Mouse (Mus musculus) olfactory bulb, adult 2 months (tissue): ENCODE data around the gene Rap1gap. TPM values are rescaled to one million over a fixed set of nuclear protein-coding genes. Genes with fewer than 3 reads are reported as not detected.

ENCODE experiments used
- H3K27ac ChIP-seq: fragments of 200-500 bp; 2 replicates; pipeline ENCODE4 v1.5.1; 2012; ENCODE audit warnings: low read depth, low read length; ENCODE audit not compliant: insufficient read depth
- H3K4me1 ChIP-seq: fragments of 200-500 bp; 2 replicates; pipeline ENCODE4 v1.6.1; 2012; ENCODE audit warnings: low read length; ENCODE audit not compliant: control insufficient read depth, insufficient read depth
- H3K4me3 ChIP-seq: fragments of 200-500 bp; 2 replicates; pipeline ENCODE4 v1.5.1; 2012; ENCODE audit warnings: mild to moderate bottlenecking, low read depth, low read length, moderate library complexity; ENCODE audit not compliant: insufficient read depth
- CTCF ChIP-seq: fragments of 200-500 bp; IDR thresholded peaks from 2 replicates; pipeline ENCODE4 v1.5.1; 2012; ENCODE audit warnings: low read depth, mild to moderate bottlenecking, low read length, moderate library complexity; ENCODE audit not compliant: insufficient read depth
- POLR2A ChIP-seq: fragments of 200-500 bp; IDR thresholded peaks from 2 replicates; pipeline ENCODE4 v1.6.1; 2012; ENCODE audit warnings: mild to moderate bottlenecking, low read depth, low read length, moderate library complexity; ENCODE audit not compliant: insufficient read depth
- WGBS: fragments of 180-500 bp; shearing (Covaris S2); methylation state at CpG from one replicate; pipeline ENCODE4 v1.1.7; 2018; 5-methylcytosine and 5-hydroxymethylcytosine counted together
- polyA plus RNA-seq: library from polyadenylated mRNA; stranded (reverse); fragments of >200 nt; gene quantifications from 2 replicates; pipeline ENCODE4 v1.2.4, GENCODE M21; 2012; ENCODE audit warnings: low replicate concordance; ENCODE audit not compliant: missing spikeins, insufficient read depth, insufficient read length

Gene Rap1gap
- polyA plus RNA-seq, 1 experiment: not detected

- peaks cover 23% of the 10 kb centered on the region for H3K4me1 ChIP-seq
- H3K4me3 ChIP-seq: no peak overlapping the region
- H3K27ac ChIP-seq: no peak overlapping the region
- TF ChIP-seq POLR2A (no peak), CTCF (no peak)
- WGBS: 82% methylated on average over 4 of the region's 4 CpGs
Measured at GRCm38 (mm10) chr4:137659541-137659940, 5.0 kb upstream of the Rap1gap start.

- TF ChIP-seq POLR2A (no peak), CTCF (no peak)
- Histone ChIP-seq H3K4me3 (no peak overlapping the region), H3K27ac (no peak overlapping the region), H3K4me1 (peaks cover 23% of the 10 kb centered on the region)
- WGBS: 63% methylated on average over 10 of the region's 10 CpGs
Measured at GRCm38 (mm10) chr4:137660364-137661077, 4.0 kb upstream of the Rap1gap start.

- WGBS: 54% methylated on average over 2 of the region's 2 CpGs
- no peak overlapping the region for H3K27ac ChIP-seq
Measured at GRCm38 (mm10) chr4:137661078-137661450, 3.5 kb upstream of the Rap1gap start.

GRCm38 (mm10) chr4:137661547-137661946 lies 3.0 kb upstream of the Rap1gap start:
- Histone ChIP-seq H3K4me3 (no peak overlapping the region), H3K27ac (no peak overlapping the region), H3K4me1 (peaks cover 31% of the 10 kb centered on the region)
- 28% methylated on average over 6 of the region's 6 CpGs for WGBS
- no peak for TF ChIP-seq POLR2A
- TF ChIP-seq CTCF: no peak

More at GRCm38 (mm10) chr4:137661078-137661450, 3.5 kb upstream of the Rap1gap start:
- peaks cover 27% of the 10 kb centered on the region for H3K4me1 ChIP-seq
- TF ChIP-seq POLR2A: no peak
- TF ChIP-seq CTCF: no peak
- H3K4me3 ChIP-seq: no peak overlapping the region

GRCm38 (mm10) chr4:137663491-137663890 lies 1.0 kb upstream of the Rap1gap start:
- no peak overlapping the region for H3K4me3 ChIP-seq
- TF ChIP-seq POLR2A (no peak), CTCF (no peak)
- peaks cover 49% of the 10 kb centered on the region for H3K4me1 ChIP-seq
- WGBS: 71% methylated on average over 4 of the region's 4 CpGs
- no peak overlapping the region for H3K27ac ChIP-seq

GRCm38 (mm10) chr4:137664980-137665675 lies 602 bp downstream of the Rap1gap start:
- TF ChIP-seq CTCF (no peak), POLR2A (no peak)
- Histone ChIP-seq H3K4me1 (peaks cover 49% of the 10 kb centered on the region), H3K4me3 (peak overlapping the region; percentile 71), H3K27ac (peak overlapping the region; percentile 47; the same call in 1 of the 2 replicates)
- 6% methylated on average over 15 of the region's 15 CpGs for WGBS

- H3K4me1 ChIP-seq: peaks cover 43% of the 10 kb centered on the region
- 91% methylated on average over 5 of the region's 5 CpGs for WGBS
- TF ChIP-seq CTCF (no peak), POLR2A (no peak)
- peak overlapping the region; percentile 11; the same call in 1 of the 2 replicates for H3K4me3 ChIP-seq
- H3K27ac ChIP-seq: no peak overlapping the region
Measured at GRCm38 (mm10) chr4:137665791-137666190, 1.3 kb downstream of the Rap1gap start.

- H3K4me1 ChIP-seq: peaks cover 39% of the 10 kb centered on the region
- TF ChIP-seq POLR2A: no peak
- no peak for TF ChIP-seq CTCF
- H3K4me3 ChIP-seq: no peak overlapping the region
- 57% methylated on average over 5 of the region's 5 CpGs for WGBS
- no peak overlapping the region for H3K27ac ChIP-seq
Measured at GRCm38 (mm10) chr4:137666283-137666957, 1.9 kb downstream of the Rap1gap start.

GRCm38 (mm10) chr4:137666958-137667345 lies 2.4 kb downstream of the Rap1gap start:
- no peak overlapping the region for H3K27ac ChIP-seq
- H3K4me3 ChIP-seq: no peak overlapping the region
- TF ChIP-seq CTCF: no peak
- peaks cover 34% of the 10 kb centered on the region for H3K4me1 ChIP-seq
- WGBS: 49% methylated on average over 8 of the region's 8 CpGs
